Mouse (Mus musculus): ENCODE results near the gene AU022252. TPM values are rescaled to one million over a fixed set of nuclear protein-coding genes. Genes with fewer than 3 reads are reported as not detected.

Gene AU022252
- polyA plus RNA-seq, 1 experiment from 2014 or later: 15.6 TPM

DNA sequence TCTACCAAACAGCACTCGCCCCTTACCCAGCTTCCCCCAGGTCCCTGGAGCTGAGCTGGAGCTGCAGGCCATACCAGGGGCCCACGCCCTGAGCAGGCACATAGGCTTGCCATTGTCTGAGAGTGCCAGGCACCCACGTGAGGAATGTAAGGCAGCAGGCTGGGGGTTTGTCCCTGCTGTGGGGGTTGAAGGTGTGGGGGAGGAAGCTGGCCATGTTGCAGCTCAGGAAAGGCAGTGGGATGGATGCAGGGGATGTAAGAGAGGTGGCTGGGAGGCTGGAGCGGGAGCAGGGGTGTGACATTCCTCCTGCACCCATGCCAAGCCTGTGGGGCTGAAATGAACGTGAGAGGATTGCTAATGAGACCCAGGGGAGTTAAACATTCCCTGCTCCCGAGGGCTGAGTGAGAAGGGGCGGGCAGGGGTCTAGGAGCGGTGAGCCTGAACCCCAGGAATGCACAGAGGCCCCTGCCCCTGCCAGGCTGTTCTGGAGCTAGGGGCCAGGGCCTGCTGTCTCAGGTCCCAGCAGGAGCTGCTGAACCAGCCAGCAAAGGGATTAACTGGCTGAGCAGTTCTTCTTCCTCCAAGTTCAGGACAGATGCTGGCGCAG is 21.6 kb upstream of the AU022252 start:
- no peaks in the 10 kb centered on the region for H3K27me3 ChIP-seq (ENCODE audit: control insufficient read depth, insufficient read depth, low read length)
- TF ChIP-seq CTCF (IDR thresholded peaks at IDR 0.05; ENCODE audit: low read depth): no peak
- TF ChIP-seq EP300 (optimal IDR thresholded peaks at IDR 0.05): no peak
- H3K4me1 ChIP-seq (replicated peaks; ENCODE audit: control insufficient read depth, insufficient read depth): 0 out of 2 replicates have a peak, but pooled peaks cover 3% of the 10 kb centered on the region
- no peak overlapping the region for H3K4me2 ChIP-seq (replicated peaks; ENCODE audit: low read depth)
- peak overlapping the region; percentile 23; the same call in 1 of the 2 replicates for H3K9ac ChIP-seq (ENCODE audit: low read length)
- no peaks in the 10 kb centered on the region for H3K9me3 ChIP-seq (ENCODE audit: control insufficient read depth, low read length)
- no peak; the same call in 1 of the 2 replicates for ATAC-seq (ENCODE audit: low FRiP score, low TSS enrichment)
- no peak overlapping the region for H3K4me3 ChIP-seq (ENCODE audit: low read depth, low read length)
- no peak overlapping the region for H3K27ac ChIP-seq (replicated peaks)
- H3K36me3 ChIP-seq (ENCODE audit: control insufficient read depth, insufficient read depth, low read length): no peaks in the 10 kb centered on the region
- 43% methylated on average over 9 of the region's 9 CpGs for WGBS
- peak; percentile 33 for DNase-seq (ENCODE audit: low spot score)

GRCm38 (mm10) chr4:119252025-119252808 is 19.7 kb upstream of the AU022252 start:
- no peak for TF ChIP-seq CTCF (IDR thresholded peaks at IDR 0.05; ENCODE audit: low read depth)
- TF ChIP-seq EP300 (optimal IDR thresholded peaks at IDR 0.05): no peak
- no peaks in the 10 kb centered on the region for H3K36me3 ChIP-seq (ENCODE audit: control insufficient read depth, insufficient read depth, low read length)
- no peak overlapping the region for H3K4me2 ChIP-seq (replicated peaks; ENCODE audit: low read depth)
- H3K9ac ChIP-seq (ENCODE audit: low read length): no peak overlapping the region
- no peak overlapping the region for H3K4me3 ChIP-seq (ENCODE audit: low read depth, low read length)
- no peaks in the 10 kb centered on the region for H3K27me3 ChIP-seq (ENCODE audit: control insufficient read depth, insufficient read depth, low read length)
- no peaks in the 10 kb centered on the region for H3K9me3 ChIP-seq (ENCODE audit: control insufficient read depth, low read length)
- WGBS: 49% methylated on average over 7 of the region's 7 CpGs
- no peak for DNase-seq (ENCODE audit: low spot score)
- 0 out of 2 replicates have a peak, but pooled peaks cover 3% of the 10 kb centered on the region for H3K4me1 ChIP-seq (replicated peaks; ENCODE audit: control insufficient read depth, insufficient read depth)
- ATAC-seq (ENCODE audit: low FRiP score, low TSS enrichment): no peak
- no peak overlapping the region for H3K27ac ChIP-seq (replicated peaks)

- no peak overlapping the region for H3K27ac ChIP-seq (replicated peaks)
- H3K27me3 ChIP-seq (ENCODE audit: control insufficient read depth, insufficient read depth, low read length): no peaks in the 10 kb centered on the region
- H3K4me3 ChIP-seq (ENCODE audit: low read depth, low read length): no peak overlapping the region
- ATAC-seq (ENCODE audit: low FRiP score, low TSS enrichment): no peak
- no peak overlapping the region for H3K9ac ChIP-seq (ENCODE audit: low read length)
- H3K9me3 ChIP-seq (ENCODE audit: control insufficient read depth, low read length): no peaks in the 10 kb centered on the region
- 63% methylated on average over 11 of the region's 11 CpGs for WGBS
- H3K4me1 ChIP-seq (replicated peaks; ENCODE audit: control insufficient read depth, insufficient read depth): no peaks in the 10 kb centered on the region
- TF ChIP-seq CTCF (IDR thresholded peaks at IDR 0.05; ENCODE audit: low read depth) (no peak), EP300 (optimal IDR thresholded peaks at IDR 0.05) (no peak)
- no peak for DNase-seq (ENCODE audit: low spot score)
- no peaks in the 10 kb centered on the region for H3K36me3 ChIP-seq (ENCODE audit: control insufficient read depth, insufficient read depth, low read length)
- no peak overlapping the region for H3K4me2 ChIP-seq (replicated peaks; ENCODE audit: low read depth)
These were observed 16.0 kb upstream of the AU022252 start for GRCm38 (mm10) chr4:119248407-119248965.

GRCm38 (mm10) chr4:119247462-119248235 is 15.1 kb upstream of the AU022252 start:
- TF ChIP-seq EP300 (optimal IDR thresholded peaks at IDR 0.05): no peak
- peak; percentile 96 for TF ChIP-seq CTCF (IDR thresholded peaks at IDR 0.05; ENCODE audit: low read depth)
- Histone ChIP-seq H3K36me3 (ENCODE audit: control insufficient read depth, insufficient read depth, low read length) (no peaks in the 10 kb centered on the region), H3K27me3 (ENCODE audit: control insufficient read depth, insufficient read depth, low read length) (no peaks in the 10 kb centered on the region), H3K4me1 (replicated peaks; ENCODE audit: control insufficient read depth, insufficient read depth) (no peaks in the 10 kb centered on the region), H3K9me3 (ENCODE audit: control insufficient read depth, low read length) (no peaks in the 10 kb centered on the region), H3K27ac (replicated peaks) (peak overlapping the region; percentile 30; the same call in 1 of the 2 replicates), H3K4me3 (ENCODE audit: low read depth, low read length) (no peak overlapping the region), H3K4me2 (replicated peaks; ENCODE audit: low read depth) (0 out of 2 replicates have a peak overlapping the region, but pooled peaks have one; percentile 17), H3K9ac (ENCODE audit: low read length) (no peak overlapping the region)
- DNase-seq (ENCODE audit: low spot score) (peak; percentile 88), ATAC-seq (ENCODE audit: low FRiP score, low TSS enrichment) (peak; percentile 74)
- WGBS: 35% methylated on average over 13 of the region's 13 CpGs

DNA sequence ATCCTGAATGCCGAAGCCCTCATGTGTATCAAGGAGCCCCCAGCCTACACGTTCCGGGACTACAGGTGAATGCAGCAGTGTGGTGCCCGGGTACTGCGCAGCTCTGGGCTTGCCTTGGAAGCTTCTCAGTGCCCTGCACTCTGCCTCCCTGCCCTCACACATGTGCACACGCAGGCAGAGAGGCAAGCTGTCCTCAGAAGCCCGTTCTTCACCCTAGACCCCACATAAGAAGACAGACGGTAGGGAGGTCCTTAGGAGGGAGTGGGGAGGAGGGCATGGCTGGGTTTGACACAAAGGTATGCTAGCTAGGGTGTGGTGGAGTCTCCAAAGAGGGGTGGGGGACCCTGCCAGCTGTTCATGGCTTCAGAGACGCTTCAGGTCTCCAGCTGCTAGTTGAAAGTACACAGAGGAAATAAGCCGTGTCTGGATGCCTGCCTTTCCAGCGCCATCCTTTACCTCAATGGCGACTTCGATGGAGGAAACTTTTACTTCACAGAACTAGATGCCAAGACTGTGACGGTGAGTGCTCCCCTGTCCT is 14.2 kb upstream of the AU022252 start:
- no peak overlapping the region for H3K4me2 ChIP-seq (replicated peaks; ENCODE audit: low read depth)
- no peaks in the 10 kb centered on the region for H3K9me3 ChIP-seq (ENCODE audit: control insufficient read depth, low read length)
- TF ChIP-seq CTCF (IDR thresholded peaks at IDR 0.05; ENCODE audit: low read depth): no peak
- TF ChIP-seq EP300 (optimal IDR thresholded peaks at IDR 0.05): no peak
- no peak overlapping the region for H3K9ac ChIP-seq (ENCODE audit: low read length)
- peaks cover 5% of the 10 kb centered on the region; the same call in 1 of the 2 replicates for H3K36me3 ChIP-seq (ENCODE audit: control insufficient read depth, insufficient read depth, low read length)
- no peaks in the 10 kb centered on the region for H3K4me1 ChIP-seq (replicated peaks; ENCODE audit: control insufficient read depth, insufficient read depth)
- DNase-seq (ENCODE audit: low spot score): no peak
- no peaks in the 10 kb centered on the region for H3K27me3 ChIP-seq (ENCODE audit: control insufficient read depth, insufficient read depth, low read length)
- no peak for ATAC-seq (ENCODE audit: low FRiP score, low TSS enrichment)
- no peak overlapping the region for H3K4me3 ChIP-seq (ENCODE audit: low read depth, low read length)
- WGBS: 68% methylated on average over 14 of the region's 14 CpGs
- H3K27ac ChIP-seq (replicated peaks): no peak overlapping the region
